Mouse (Mus musculus) liver, postnatal 0 days (tissue): ENCODE measurements at regions not wholly inside any gene's neighbourhood (a gene's known extent, or its start where the extent isn't known, plus 50 kb on each side); places are given as distances from the start of the nearest gene placed in this dataset.
A peak's percentile ranks its signal among the peaks of the same experiment; 100 is the strongest.

ENCODE experiments used
- ATAC-seq: fragments of 200-750 bp; cut with Nextera tagmentation; 2 replicates; pipeline ENCODE4 v1.8.0; 2017; ENCODE audit warnings: mild to moderate bottlenecking, moderate library complexity
- DNase-seq: peaks from one replicate; pipeline ENCODE4 v3.0.0-alpha.2; 2016
- H3K27ac ChIP-seq: fragments of 300-500 bp; sonication (generic); 2 replicates; pipeline ENCODE4 v1.5.1; 2014; ENCODE audit warnings: antibody characterized with exemption, moderate library complexity, mild to moderate bottlenecking, low read depth
- H3K27me3 ChIP-seq: fragments of 300-500 bp; sonication (generic); 2 replicates; pipeline ENCODE4 v1.6.1; 2014; ENCODE audit warnings: low read length, control low read depth, mixed read lengths; ENCODE audit not compliant: insufficient read depth
- H3K36me3 ChIP-seq: fragments of 300-500 bp; sonication (generic); replicated peaks from 2 replicates; pipeline ENCODE4 v1.6.1; 2014; ENCODE audit warnings: mild to moderate bottlenecking, control low read depth, low read length, moderate library complexity, mixed read lengths; ENCODE audit not compliant: insufficient read depth
- H3K4me1 ChIP-seq: fragments of 300-500 bp; sonication (generic); 2 replicates; pipeline ENCODE4 v1.6.1; 2014; ENCODE audit warnings: antibody characterized with exemption, mild to moderate bottlenecking, control low read depth; ENCODE audit not compliant: insufficient read depth
- H3K4me2 ChIP-seq: fragments of 300-500 bp; sonication (generic); 2 replicates; pipeline ENCODE4 v1.6.1; 2014; ENCODE audit warnings: low read depth, mild to moderate bottlenecking, low read length, moderate library complexity, mixed read lengths
- H3K4me3 ChIP-seq: fragments of 300-500 bp; sonication (generic); 2 replicates; pipeline ENCODE4 v1.5.1; 2014; ENCODE audit warnings: low read depth, low read length
- H3K9ac ChIP-seq: fragments of 300-500 bp; sonication (generic); replicated peaks from 2 replicates; pipeline ENCODE4 v1.6.1; 2014; ENCODE audit warnings: mild to moderate bottlenecking, moderate library complexity
- H3K9me3 ChIP-seq: fragments of 300-500 bp; sonication (generic); 2 replicates; pipeline ENCODE4 v1.6.1; 2016; ENCODE audit warnings: mild to moderate bottlenecking, control low read depth, low read length, mixed read lengths
- CTCF ChIP-seq: sonication (generic); IDR thresholded peaks from 2 replicates; pipeline ENCODE4 v1.5.1; 2016; ENCODE audit warnings: antibody characterized with exemption, low read depth
- EP300 ChIP-seq: IDR thresholded peaks from 2 replicates; pipeline ENCODE4 v1.6.1; 2016; ENCODE audit warnings: antibody characterized with exemption, low read depth, mild to moderate bottlenecking
- WGBS: fragments of 180-500 bp; shearing (Covaris S2); extraction: QIAGEN DNeasy Blood & Tissue Kit; methylation state at CpG from one replicate; pipeline ENCODE4 v1.1.7; 2014; ENCODE audit not compliant: insufficient replicate concordance; 5-methylcytosine and 5-hydroxymethylcytosine counted together

DNA sequence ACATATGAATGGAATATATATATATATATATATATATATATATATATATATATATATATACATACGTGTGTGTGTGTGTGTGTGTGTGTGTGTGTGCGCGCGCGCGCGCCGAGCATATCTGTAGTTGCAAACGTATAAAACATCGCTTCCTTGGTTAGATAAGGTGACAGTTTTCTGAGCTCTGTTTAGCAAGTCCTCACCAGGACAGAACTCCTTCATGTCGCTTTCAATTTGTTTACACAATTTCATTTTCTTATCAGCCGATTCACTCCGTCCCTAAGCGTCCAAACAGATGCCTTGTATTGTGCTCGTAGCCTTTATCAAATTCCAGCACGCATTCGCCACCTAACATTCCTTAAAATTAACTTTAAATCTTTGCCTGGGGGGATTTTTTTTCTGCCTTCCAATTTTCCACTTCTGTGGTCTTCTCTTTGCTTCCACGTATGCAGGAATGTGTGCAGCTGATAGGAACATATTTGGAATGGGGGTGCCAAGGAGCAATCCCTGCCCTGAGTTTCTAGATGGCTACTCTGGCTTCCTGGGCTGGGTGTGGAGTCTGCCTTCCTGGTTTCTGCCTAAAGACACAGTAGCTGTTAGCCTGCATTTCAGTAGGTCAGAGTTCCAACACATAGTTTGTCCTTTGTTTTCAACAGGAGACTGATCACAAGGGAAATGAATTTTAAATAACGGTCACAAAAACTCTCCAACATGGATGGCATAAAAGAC is 575.7 kb downstream of the Robo2 start:
- ATAC-seq (peak; percentile 43), DNase-seq (no peak)
- Histone ChIP-seq H3K36me3 (no peaks in the 10 kb centered on the region), H3K27me3 (no peaks in the 10 kb centered on the region), H3K9ac (no peak overlapping the region), H3K4me2 (0 out of 2 replicates have a peak overlapping the region, but pooled peaks have one; percentile 19), H3K27ac (no peak overlapping the region), H3K9me3 (no peaks in the 10 kb centered on the region), H3K4me1 (no peaks in the 10 kb centered on the region; the same call in 1 of the 2 replicates), H3K4me3 (no peak overlapping the region)
- TF ChIP-seq CTCF (no peak), EP300 (peak; percentile 42; the same call in 1 of the 2 replicates)
- WGBS = 60% methylated on average over 19 of the region's 19 CpGs

DNA sequence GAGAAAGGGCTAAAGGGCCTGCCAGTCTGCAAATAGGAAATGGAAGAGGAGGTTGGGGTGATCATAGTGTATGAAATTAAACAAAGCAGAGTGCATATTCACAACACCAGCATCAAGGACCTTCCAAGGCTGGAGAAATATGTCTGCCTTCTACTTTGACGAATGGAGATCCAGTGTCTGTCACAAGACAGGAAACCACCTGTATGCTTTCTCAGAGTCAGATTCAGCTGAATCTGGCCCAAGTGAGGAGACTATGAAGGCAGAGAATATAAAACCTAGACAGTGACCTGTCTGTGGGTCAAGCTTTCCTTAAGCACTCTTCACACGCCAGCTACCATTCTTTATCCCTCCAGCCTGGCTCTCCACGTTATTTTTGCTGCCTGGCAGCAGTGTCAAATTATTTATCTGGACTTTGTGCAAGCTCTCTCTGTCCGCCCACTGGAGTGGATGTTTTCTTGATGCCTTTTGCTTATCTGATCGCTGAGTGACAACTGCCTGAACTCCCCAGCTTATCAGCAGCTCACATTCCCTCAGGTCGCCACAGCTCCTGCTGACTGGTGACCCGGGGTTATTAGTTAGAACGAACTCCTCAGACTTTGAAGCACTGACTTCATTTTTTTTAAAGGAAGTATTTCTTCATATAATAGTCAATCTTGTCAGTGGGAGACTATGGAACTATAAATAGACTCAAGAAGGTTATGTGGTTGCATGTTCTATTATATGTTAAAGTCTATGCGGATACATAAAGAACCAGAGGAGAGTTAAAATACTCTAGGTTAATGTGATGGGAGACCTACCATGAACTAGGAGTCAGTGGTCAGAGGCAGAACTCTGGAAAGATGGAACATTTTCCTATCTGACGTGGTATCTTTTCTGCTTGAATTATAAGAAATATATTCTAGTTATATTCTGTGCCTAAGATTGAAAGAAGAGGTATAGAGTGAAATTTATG is 590.0 kb downstream of the Robo2 start:
- peak overlapping the region; percentile 54 for H3K4me2 ChIP-seq
- 20% methylated on average over 10 of the region's 10 CpGs for WGBS

GRCm38 (mm10) chr16:73804572-73804971 is 607.1 kb downstream of the Robo2 start:
- Histone ChIP-seq H3K27me3 (no peaks in the 10 kb centered on the region), H3K4me2 (no peak overlapping the region), H3K4me1 (no peaks in the 10 kb centered on the region), H3K36me3 (no peaks in the 10 kb centered on the region), H3K9me3 (no peaks in the 10 kb centered on the region), H3K9ac (no peak overlapping the region), H3K27ac (no peak overlapping the region), H3K4me3 (no peak overlapping the region)
- ATAC-seq (no peak), DNase-seq (no peak)
- WGBS = 72% methylated on average over 3 of the region's 3 CpGs
- TF ChIP-seq EP300 = no peak
- TF ChIP-seq CTCF = no peak

More for the DNA sequence above, 590.0 kb downstream of the Robo2 start:
- H3K4me3 ChIP-seq = no peak overlapping the region
- TF ChIP-seq CTCF = no peak
- peak; percentile 95 for TF ChIP-seq EP300
- peak overlapping the region; percentile 69 for H3K27ac ChIP-seq
- DNase-seq (peak; percentile 34), ATAC-seq (peak; percentile 99)
- no peak overlapping the region; the same call in 1 of the 2 replicates for H3K9ac ChIP-seq
- peaks cover 5% of the 10 kb centered on the region for H3K4me1 ChIP-seq
- no peaks in the 10 kb centered on the region for H3K9me3 ChIP-seq
- no peaks in the 10 kb centered on the region for H3K36me3 ChIP-seq
- H3K27me3 ChIP-seq = no peaks in the 10 kb centered on the region

GRCm38 (mm10) chr16:73796528-73797171 is 615.0 kb downstream of the Robo2 start:
- no peak overlapping the region for H3K9ac ChIP-seq
- H3K36me3 ChIP-seq = no peaks in the 10 kb centered on the region
- 73% methylated on average over 6 of the region's 6 CpGs for WGBS
- no peak overlapping the region for H3K27ac ChIP-seq
- TF ChIP-seq CTCF (no peak), EP300 (no peak)
- no peaks in the 10 kb centered on the region for H3K4me1 ChIP-seq
- no peak overlapping the region for H3K4me2 ChIP-seq
- no peaks in the 10 kb centered on the region for H3K27me3 ChIP-seq
- H3K4me3 ChIP-seq = no peak overlapping the region
- no peak for DNase-seq
- no peak for ATAC-seq
- no peaks in the 10 kb centered on the region for H3K9me3 ChIP-seq

DNA sequence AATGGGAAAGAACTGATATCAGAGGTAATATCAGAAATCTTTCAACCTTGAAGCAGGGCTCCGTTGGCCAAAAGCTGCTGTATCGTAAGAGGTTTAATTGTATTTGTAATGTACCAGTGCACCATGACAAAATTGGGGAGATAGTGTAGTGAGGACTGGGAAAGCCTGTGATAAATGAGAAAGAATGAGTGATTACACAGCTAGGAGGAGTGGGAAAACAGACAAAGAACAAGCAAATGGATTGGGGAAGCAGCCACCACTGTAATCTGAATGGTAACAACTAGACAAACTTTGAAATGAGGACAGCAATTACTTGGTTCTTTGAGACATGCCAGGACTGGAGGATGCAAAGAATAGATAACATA is 626.6 kb downstream of the Robo2 start:
- H3K9me3 ChIP-seq = no peaks in the 10 kb centered on the region
- DNase-seq = no peak
- ATAC-seq = no peak
- H3K4me2 ChIP-seq = no peak overlapping the region
- no peak for TF ChIP-seq EP300
- no peak for TF ChIP-seq CTCF
- no peaks in the 10 kb centered on the region for H3K27me3 ChIP-seq
- WGBS = 81% methylated on average over 2 of the region's 2 CpGs
- no peak overlapping the region for H3K4me3 ChIP-seq
- no peaks in the 10 kb centered on the region for H3K36me3 ChIP-seq
- no peaks in the 10 kb centered on the region for H3K4me1 ChIP-seq
- no peak overlapping the region for H3K9ac ChIP-seq
- H3K27ac ChIP-seq = no peak overlapping the region
